Mouse (Mus musculus) MEL (cell line): Measurements from ENCODE around the gene Ppp1r12a.

Experiments
- GATA1 ChIP-seq: IDR thresholded peaks from 2 replicates; pipeline ENCODE4 v1.6.1; 2011; ENCODE audit warnings: low read depth, low read length, improper control_type of control experiment
- POLR2A ChIP-seq, 2 experiments: IDR thresholded peaks; 2 replicates each; pipeline ENCODE4 v1.6.1; 2011 to 2012; ENCODE audit warnings: low read length in 2 of 2, mild to moderate bottlenecking in 2 of 2, control low read depth in 1 of 2, improper control_type of control experiment in 1 of 2, low read depth in 1 of 2, moderate library complexity in 1 of 2; ENCODE audit not compliant: control insufficient read depth in 1 of 2, insufficient read depth in 1 of 2, poor library complexity in 1 of 2
- TAL1 ChIP-seq: IDR thresholded peaks from 2 replicates; pipeline ENCODE4 v1.6.1; 2012; ENCODE audit warnings: mild to moderate bottlenecking, inconsistent platforms, low read length, moderate library complexity, mixed read lengths
- TBP ChIP-seq: IDR thresholded peaks from 2 replicates; pipeline ENCODE4 v1.8.0; 2011; ENCODE audit warnings: low read depth, low read length, improper control_type of control experiment

- TF ChIP-seq POLR2A (IDR thresholded peaks at IDR 0.05; ENCODE audit: control insufficient read depth in 1 of 2, insufficient read depth in 1 of 2, low read depth in 1 of 2, low read length in 2 of 2, poor library complexity in 1 of 2) (no peak), TBP (no peak), TAL1 (no peak), GATA1 (no peak)
Observed at GRCm38 (mm10) chr10:108192306-108192705, 30.3 kb downstream of the Ppp1r12a start.
